Mouse (Mus musculus): ENCODE results near the gene Olfr95. TPM values are rescaled to one million over a fixed set of nuclear protein-coding genes. Genes with fewer than 3 reads are reported as not detected.

Gene Olfr95
- polyA plus RNA-seq, 2 experiments, result not detected

GRCm38 (mm10) chr17:37203206-37203916 lies 9.6 kb downstream of the Olfr95 start:
- no peaks in the 10 kb centered on the region; the same call in 1 of the 2 replicates for H3K27me3 ChIP-seq (ENCODE audit: control insufficient read depth, insufficient read depth, low read length)
- H3K27ac ChIP-seq, result no peak overlapping the region
- 0% methylated on average over 4 of the region's 4 CpGs for WGBS (ENCODE audit: insufficient replicate concordance)
- peak; percentile 9 to 37 (median 28) for DNase-seq (ENCODE audit: low read depth in 3 of 3, low spot score in 3 of 3)
- H3K9ac ChIP-seq (replicated peaks), result no peak overlapping the region
- TF ChIP-seq EP300 (IDR thresholded peaks at IDR 0.05; ENCODE audit: low read depth), result no peak
- TF ChIP-seq CTCF (IDR thresholded peaks at IDR 0.05; ENCODE audit: low read depth), result peak; percentile 95
- H3K4me2 ChIP-seq (ENCODE audit: low read depth), result no peak overlapping the region
- no peaks in the 10 kb centered on the region for H3K36me3 ChIP-seq (replicated peaks; ENCODE audit: control insufficient read depth, insufficient read depth, low read depth)
- no peak overlapping the region for H3K4me3 ChIP-seq (ENCODE audit: insufficient read depth in 1 of 2, low read depth in 2 of 2, low read length in 2 of 2)
- ATAC-seq (ENCODE audit: insufficient read depth), result no peak
- H3K9me3 ChIP-seq (ENCODE audit: control insufficient read depth, low read length), result no peaks in the 10 kb centered on the region
- no peaks in the 10 kb centered on the region for H3K4me1 ChIP-seq (replicated peaks; ENCODE audit: control insufficient read depth in 2 of 2, insufficient read depth in 2 of 2, low read length in 1 of 2)

- Histone ChIP-seq H3K9me3 (ENCODE audit: control insufficient read depth, low read length) (no peaks in the 10 kb centered on the region), H3K36me3 (replicated peaks; ENCODE audit: control insufficient read depth, insufficient read depth, low read depth) (no peaks in the 10 kb centered on the region), H3K27me3 (ENCODE audit: control insufficient read depth, insufficient read depth, low read length) (peaks cover 22% of the 10 kb centered on the region), H3K9ac (replicated peaks) (no peak within 1 kb of the TSS), H3K4me3 (ENCODE audit: insufficient read depth in 1 of 2, low read depth in 2 of 2, low read length in 2 of 2) (no peak within 1 kb of the TSS), H3K4me2 (ENCODE audit: low read depth) (no peak within 1 kb of the TSS), H3K27ac (no peak within 1 kb of the TSS), H3K4me1 (replicated peaks; ENCODE audit: control insufficient read depth in 2 of 2, insufficient read depth in 2 of 2, low read length in 1 of 2) (no peaks in the 10 kb centered on the region)
- ATAC-seq (ENCODE audit: insufficient read depth), result no peak
- no peak for DNase-seq (ENCODE audit: low read depth in 3 of 3, low spot score in 3 of 3)
- TF ChIP-seq EP300 (IDR thresholded peaks at IDR 0.05; ENCODE audit: low read depth) (no peak), CTCF (IDR thresholded peaks at IDR 0.05; ENCODE audit: low read depth) (no peak)
- WGBS (ENCODE audit: insufficient replicate concordance), result 49% methylated on average over 2 of the region's 2 CpGs
Measured at GRCm38 (mm10) chr17:37200894-37201293, 12.0 kb downstream of the Olfr95 start, which contains the start of gene Olfr94. Gene Olfr94, minus strand, starts transcription at chr17:37200994.

DNA sequence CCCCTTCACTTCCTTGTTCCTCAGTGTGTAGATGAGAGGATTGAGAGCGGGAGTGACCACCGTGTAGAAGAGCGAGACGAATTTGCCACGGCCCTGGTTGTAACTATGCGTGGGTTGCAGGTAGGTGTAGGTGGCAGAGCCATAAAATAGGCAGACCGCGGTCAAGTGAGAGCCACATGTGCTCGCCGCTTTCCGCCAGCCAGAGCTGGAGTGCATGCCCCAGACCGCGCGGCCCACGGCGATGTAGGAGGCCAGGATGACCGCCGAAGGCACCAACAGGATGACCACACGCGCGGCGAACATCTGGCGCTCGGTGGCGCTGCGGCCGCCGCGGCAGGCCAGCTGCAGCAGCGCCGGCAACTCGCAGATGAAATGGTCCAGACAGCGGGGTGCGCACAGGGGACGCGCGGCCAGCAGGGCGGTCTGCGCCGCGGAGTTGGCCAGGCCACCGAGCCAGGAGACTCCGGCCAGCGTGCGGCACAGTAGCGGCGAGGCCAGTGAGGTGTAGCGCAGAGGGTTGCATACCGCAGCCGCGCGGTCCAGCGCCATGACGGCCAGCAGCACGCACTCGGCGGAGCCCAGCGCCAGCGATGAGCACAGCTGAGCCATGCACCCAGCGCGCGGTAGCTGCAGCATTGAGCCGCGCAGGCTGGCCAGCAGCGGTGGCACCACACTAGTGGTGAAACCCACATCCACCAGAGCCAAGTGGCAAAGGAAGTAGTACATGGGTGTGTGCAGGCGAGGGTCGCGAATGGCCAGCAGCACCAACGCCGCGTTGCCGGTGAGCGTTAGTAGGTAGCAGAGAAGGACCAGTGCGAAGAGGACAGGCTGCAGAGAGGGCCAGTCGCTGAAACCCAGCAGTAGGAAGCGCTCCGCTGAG lies 15.8 kb downstream of the Olfr95 start:
- Histone ChIP-seq H3K27me3 (ENCODE audit: control insufficient read depth, insufficient read depth, low read length) (peaks cover 22% of the 10 kb centered on the region), H3K36me3 (replicated peaks; ENCODE audit: control insufficient read depth, insufficient read depth, low read depth) (no peaks in the 10 kb centered on the region), H3K9me3 (ENCODE audit: control insufficient read depth, low read length) (no peaks in the 10 kb centered on the region), H3K27ac (no peak overlapping the region), H3K9ac (replicated peaks) (no peak overlapping the region), H3K4me1 (replicated peaks; ENCODE audit: control insufficient read depth in 2 of 2, insufficient read depth in 2 of 2, low read length in 1 of 2) (no peaks in the 10 kb centered on the region), H3K4me3 (ENCODE audit: insufficient read depth in 1 of 2, low read depth in 2 of 2, low read length in 2 of 2) (0 out of 4 replicates have a peak overlapping the region, but pooled peaks have one; percentile 0 to 1), H3K4me2 (ENCODE audit: low read depth) (peak overlapping the region; percentile 21; the same call in 1 of the 2 replicates)
- TF ChIP-seq EP300 (IDR thresholded peaks at IDR 0.05; ENCODE audit: low read depth) (no peak), CTCF (IDR thresholded peaks at IDR 0.05; ENCODE audit: low read depth) (no peak)
- DNase-seq (ENCODE audit: low read depth in 3 of 3, low spot score in 3 of 3) (no peak), ATAC-seq (ENCODE audit: insufficient read depth) (no peak)
- WGBS (ENCODE audit: insufficient replicate concordance), result 2% methylated on average over 77 of the region's 77 CpGs

- no peak overlapping the region for H3K9ac ChIP-seq (replicated peaks)
- TF ChIP-seq CTCF (IDR thresholded peaks at IDR 0.05; ENCODE audit: low read depth), result no peak
- no peak for TF ChIP-seq EP300 (IDR thresholded peaks at IDR 0.05; ENCODE audit: low read depth)
- no peaks in the 10 kb centered on the region for H3K36me3 ChIP-seq (replicated peaks; ENCODE audit: control insufficient read depth, insufficient read depth, low read depth)
- no peaks in the 10 kb centered on the region for H3K4me1 ChIP-seq (replicated peaks; ENCODE audit: control insufficient read depth in 2 of 2, insufficient read depth in 2 of 2, low read length in 1 of 2)
- ATAC-seq (ENCODE audit: insufficient read depth) (no peak), DNase-seq (ENCODE audit: low read depth in 3 of 3, low spot score in 3 of 3) (no peak)
- H3K4me3 ChIP-seq (ENCODE audit: insufficient read depth in 1 of 2, low read depth in 2 of 2, low read length in 2 of 2), result no peak overlapping the region
- H3K27me3 ChIP-seq (ENCODE audit: control insufficient read depth, insufficient read depth, low read length), result peaks cover 22% of the 10 kb centered on the region
- WGBS (ENCODE audit: insufficient replicate concordance), result 61% methylated on average over 5 of the region's 5 CpGs
- H3K9me3 ChIP-seq (ENCODE audit: control insufficient read depth, low read length), result no peaks in the 10 kb centered on the region
- H3K4me2 ChIP-seq (ENCODE audit: low read depth), result no peak overlapping the region
- H3K27ac ChIP-seq, result no peak overlapping the region
Measured at GRCm38 (mm10) chr17:37194782-37195181, 18.1 kb downstream of the Olfr95 start.

DNA sequence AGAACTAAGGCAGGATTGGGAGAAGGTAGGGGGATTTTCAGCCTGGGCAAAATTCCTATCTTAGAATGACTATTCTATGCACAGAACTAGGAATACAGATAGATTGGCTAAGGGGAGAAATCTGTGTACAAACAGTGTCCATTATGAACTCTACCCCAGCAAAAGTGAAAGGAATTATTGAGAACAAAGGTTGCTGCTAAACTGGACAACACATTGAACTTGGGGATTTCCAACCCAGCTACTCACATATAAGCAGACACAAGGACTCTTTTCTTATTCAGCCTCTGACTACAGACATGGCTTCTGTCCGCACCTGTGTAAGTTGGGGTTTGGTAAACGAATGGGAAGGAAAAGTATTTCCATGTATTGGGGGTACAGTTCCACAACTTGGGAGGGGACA lies 19.3 kb downstream of the Olfr95 start, which contains the start of gene Ubd:
TSS of gene Ubd (plus strand) at position 237 of the 400 bp plus-strand sequence.
- DNase-seq (ENCODE audit: low read depth in 3 of 3, low spot score in 3 of 3), result no peak

More for the DNA sequence above, 19.3 kb downstream of the Olfr95 start, which contains the start of gene Ubd:
- H3K36me3 ChIP-seq (replicated peaks; ENCODE audit: control insufficient read depth, insufficient read depth, low read depth), result no peaks in the 10 kb centered on the region
- WGBS (ENCODE audit: insufficient replicate concordance), result 34% methylated on average over 2 of the region's 2 CpGs
- H3K9ac ChIP-seq (replicated peaks), result no peak within 1 kb of the TSS
- H3K4me1 ChIP-seq (replicated peaks; ENCODE audit: control insufficient read depth in 2 of 2, insufficient read depth in 2 of 2, low read length in 1 of 2), result no peaks in the 10 kb centered on the region
- no peak within 1 kb of the TSS for H3K27ac ChIP-seq
- no peaks in the 10 kb centered on the region for H3K9me3 ChIP-seq (ENCODE audit: control insufficient read depth, low read length)
- TF ChIP-seq EP300 (IDR thresholded peaks at IDR 0.05; ENCODE audit: low read depth) (no peak), CTCF (IDR thresholded peaks at IDR 0.05; ENCODE audit: low read depth) (no peak)
- no peak within 1 kb of the TSS for H3K4me3 ChIP-seq (ENCODE audit: insufficient read depth in 1 of 2, low read depth in 2 of 2, low read length in 2 of 2)
- peaks cover 22% of the 10 kb centered on the region for H3K27me3 ChIP-seq (ENCODE audit: control insufficient read depth, insufficient read depth, low read length)
- no peak for ATAC-seq (ENCODE audit: insufficient read depth)
- no peak within 1 kb of the TSS for H3K4me2 ChIP-seq (ENCODE audit: low read depth)

Data from liver, embryonic 14.5 days (tissue).